Mouse (Mus musculus): ENCODE measurements at regions not wholly inside any gene's neighbourhood (a gene's known extent, or its start where the extent isn't known, plus 50 kb on each side); places are given as distances from the start of the nearest gene placed in this dataset.

- H3K9me3 ChIP-seq (ENCODE audit: control insufficient read depth, low read length): no peaks in the 10 kb centered on the region
- no peaks in the 10 kb centered on the region for H3K4me1 ChIP-seq (replicated peaks; ENCODE audit: control insufficient read depth, insufficient read depth, low read length)
- no peaks in the 10 kb centered on the region for H3K36me3 ChIP-seq (ENCODE audit: control insufficient read depth, insufficient read depth, low read length)
- no peak overlapping the region for H3K4me3 ChIP-seq (ENCODE audit: low read depth, low read length)
- H3K27me3 ChIP-seq (replicated peaks; ENCODE audit: control insufficient read depth, insufficient read depth, low read length): no peaks in the 10 kb centered on the region
- H3K27ac ChIP-seq (ENCODE audit: low read depth, low read length): no peak overlapping the region
- no peak overlapping the region for H3K4me2 ChIP-seq
- no peak for DNase-seq (ENCODE audit: low spot score)
- no peak for ATAC-seq (replicated peaks; ENCODE audit: low FRiP score)
- no peak overlapping the region for H3K9ac ChIP-seq (ENCODE audit: low read depth, low read length)
- WGBS: 76% methylated on average over 4 of the region's 4 CpGs
Observed at GRCm38 (mm10) chr10:66548073-66548472, 547.9 kb upstream of the Jmjd1c start.

- H3K4me3 ChIP-seq (ENCODE audit: low read depth, low read length): no peak overlapping the region
- DNase-seq (ENCODE audit: low spot score) (no peak), ATAC-seq (replicated peaks; ENCODE audit: low FRiP score) (peak; percentile 36)
- H3K9me3 ChIP-seq (ENCODE audit: control insufficient read depth, low read length): no peaks in the 10 kb centered on the region
- no peak overlapping the region for H3K4me2 ChIP-seq
- no peaks in the 10 kb centered on the region for H3K27me3 ChIP-seq (replicated peaks; ENCODE audit: control insufficient read depth, insufficient read depth, low read length)
- H3K9ac ChIP-seq (ENCODE audit: low read depth, low read length): no peak overlapping the region
- no peaks in the 10 kb centered on the region for H3K4me1 ChIP-seq (replicated peaks; ENCODE audit: control insufficient read depth, insufficient read depth, low read length)
- H3K36me3 ChIP-seq (ENCODE audit: control insufficient read depth, insufficient read depth, low read length): no peaks in the 10 kb centered on the region
- no peak overlapping the region for H3K27ac ChIP-seq (ENCODE audit: low read depth, low read length)
- 76% methylated on average over 3 of the region's 3 CpGs for WGBS
Observed at GRCm38 (mm10) chr10:66552919-66553318, 543.0 kb upstream of the Jmjd1c start.

- Histone ChIP-seq H3K27ac (ENCODE audit: low read depth, low read length) (no peak overlapping the region), H3K4me1 (replicated peaks; ENCODE audit: control insufficient read depth, insufficient read depth, low read length) (no peaks in the 10 kb centered on the region), H3K9ac (ENCODE audit: low read depth, low read length) (no peak overlapping the region), H3K9me3 (ENCODE audit: control insufficient read depth, low read length) (no peaks in the 10 kb centered on the region), H3K4me3 (ENCODE audit: low read depth, low read length) (no peak overlapping the region), H3K36me3 (ENCODE audit: control insufficient read depth, insufficient read depth, low read length) (no peaks in the 10 kb centered on the region), H3K27me3 (replicated peaks; ENCODE audit: control insufficient read depth, insufficient read depth, low read length) (no peaks in the 10 kb centered on the region), H3K4me2 (no peak overlapping the region)
- DNase-seq (ENCODE audit: low spot score) (no peak), ATAC-seq (replicated peaks; ENCODE audit: low FRiP score) (no peak)
- 50% methylated on average over 1 of the region's 1 CpGs for WGBS
Observed at GRCm38 (mm10) chr10:66554259-66554658, 541.7 kb upstream of the Jmjd1c start.

- Histone ChIP-seq H3K9me3 (ENCODE audit: control insufficient read depth, low read length) (no peaks in the 10 kb centered on the region), H3K4me3 (ENCODE audit: low read depth, low read length) (no peak overlapping the region), H3K4me2 (no peak overlapping the region), H3K9ac (ENCODE audit: low read depth, low read length) (no peak overlapping the region), H3K27me3 (replicated peaks; ENCODE audit: control insufficient read depth, insufficient read depth, low read length) (no peaks in the 10 kb centered on the region), H3K36me3 (ENCODE audit: control insufficient read depth, insufficient read depth, low read length) (no peaks in the 10 kb centered on the region), H3K27ac (ENCODE audit: low read depth, low read length) (no peak overlapping the region), H3K4me1 (replicated peaks; ENCODE audit: control insufficient read depth, insufficient read depth, low read length) (no peaks in the 10 kb centered on the region)
- no peak for ATAC-seq (replicated peaks; ENCODE audit: low FRiP score)
- no peak for DNase-seq (ENCODE audit: low spot score)
- WGBS: 70% methylated on average over 6 of the region's 6 CpGs
Observed at GRCm38 (mm10) chr10:66558097-66558840, 537.7 kb upstream of the Jmjd1c start.

GRCm38 (mm10) chr10:66565374-66565773 is 530.6 kb upstream of the Jmjd1c start:
- ATAC-seq (replicated peaks; ENCODE audit: low FRiP score): no peak

GRCm38 (mm10) chr10:66574846-66575535 is 520.9 kb upstream of the Jmjd1c start:
- 54% methylated on average over 10 of the region's 10 CpGs for WGBS
- H3K9ac ChIP-seq (ENCODE audit: low read depth, low read length): no peak overlapping the region
- no peak overlapping the region for H3K27ac ChIP-seq (ENCODE audit: low read depth, low read length)
- DNase-seq (ENCODE audit: low spot score) (no peak), ATAC-seq (replicated peaks; ENCODE audit: low FRiP score) (no peak)
- H3K36me3 ChIP-seq (ENCODE audit: control insufficient read depth, insufficient read depth, low read length): no peaks in the 10 kb centered on the region
- H3K9me3 ChIP-seq (ENCODE audit: control insufficient read depth, low read length): no peaks in the 10 kb centered on the region
- H3K27me3 ChIP-seq (replicated peaks; ENCODE audit: control insufficient read depth, insufficient read depth, low read length): no peaks in the 10 kb centered on the region
- no peaks in the 10 kb centered on the region for H3K4me1 ChIP-seq (replicated peaks; ENCODE audit: control insufficient read depth, insufficient read depth, low read length)
- no peak overlapping the region for H3K4me2 ChIP-seq
- no peak overlapping the region for H3K4me3 ChIP-seq (ENCODE audit: low read depth, low read length)

More at GRCm38 (mm10) chr10:66565374-66565773, 530.6 kb upstream of the Jmjd1c start:
- Histone ChIP-seq H3K36me3 (ENCODE audit: control insufficient read depth, insufficient read depth, low read length) (no peaks in the 10 kb centered on the region), H3K4me3 (ENCODE audit: low read depth, low read length) (no peak overlapping the region), H3K27me3 (replicated peaks; ENCODE audit: control insufficient read depth, insufficient read depth, low read length) (no peaks in the 10 kb centered on the region), H3K9ac (ENCODE audit: low read depth, low read length) (no peak overlapping the region), H3K4me2 (no peak overlapping the region), H3K4me1 (replicated peaks; ENCODE audit: control insufficient read depth, insufficient read depth, low read length) (no peaks in the 10 kb centered on the region), H3K27ac (ENCODE audit: low read depth, low read length) (no peak overlapping the region), H3K9me3 (ENCODE audit: control insufficient read depth, low read length) (no peaks in the 10 kb centered on the region)
- WGBS: 85% methylated on average over 6 of the region's 6 CpGs
- DNase-seq (ENCODE audit: low spot score): no peak

- Histone ChIP-seq H3K36me3 (ENCODE audit: control insufficient read depth, insufficient read depth, low read length) (no peaks in the 10 kb centered on the region), H3K27me3 (replicated peaks; ENCODE audit: control insufficient read depth, insufficient read depth, low read length) (no peaks in the 10 kb centered on the region), H3K4me1 (replicated peaks; ENCODE audit: control insufficient read depth, insufficient read depth, low read length) (no peaks in the 10 kb centered on the region), H3K9ac (ENCODE audit: low read depth, low read length) (no peak overlapping the region), H3K9me3 (ENCODE audit: control insufficient read depth, low read length) (no peaks in the 10 kb centered on the region), H3K4me3 (ENCODE audit: low read depth, low read length) (no peak overlapping the region), H3K27ac (ENCODE audit: low read depth, low read length) (no peak overlapping the region), H3K4me2 (no peak overlapping the region)
- 62% methylated on average over 3 of the region's 3 CpGs for WGBS
- ATAC-seq (replicated peaks; ENCODE audit: low FRiP score): no peak
- no peak for DNase-seq (ENCODE audit: low spot score)
Observed at GRCm38 (mm10) chr10:66593001-66593400, 502.9 kb upstream of the Jmjd1c start.

- Histone ChIP-seq H3K4me1 (replicated peaks; ENCODE audit: control insufficient read depth, insufficient read depth, low read length) (no peaks in the 10 kb centered on the region), H3K9ac (ENCODE audit: low read depth, low read length) (no peak overlapping the region), H3K27ac (ENCODE audit: low read depth, low read length) (no peak overlapping the region), H3K27me3 (replicated peaks; ENCODE audit: control insufficient read depth, insufficient read depth, low read length) (no peaks in the 10 kb centered on the region), H3K9me3 (ENCODE audit: control insufficient read depth, low read length) (no peaks in the 10 kb centered on the region), H3K4me3 (ENCODE audit: low read depth, low read length) (no peak overlapping the region), H3K4me2 (no peak overlapping the region), H3K36me3 (ENCODE audit: control insufficient read depth, insufficient read depth, low read length) (no peaks in the 10 kb centered on the region)
- ATAC-seq (replicated peaks; ENCODE audit: low FRiP score): no peak
- DNase-seq (ENCODE audit: low spot score): no peak
- WGBS: 47% methylated on average over 6 of the region's 6 CpGs
Observed at GRCm38 (mm10) chr10:66593506-66593905, 502.4 kb upstream of the Jmjd1c start.

- DNase-seq (ENCODE audit: low spot score): no peak
- H3K36me3 ChIP-seq (ENCODE audit: control insufficient read depth, insufficient read depth, low read length): no peaks in the 10 kb centered on the region
- no peaks in the 10 kb centered on the region for H3K9me3 ChIP-seq (ENCODE audit: control insufficient read depth, low read length)
- H3K27me3 ChIP-seq (replicated peaks; ENCODE audit: control insufficient read depth, insufficient read depth, low read length): no peaks in the 10 kb centered on the region
- H3K4me3 ChIP-seq (ENCODE audit: low read depth, low read length): no peak overlapping the region
- ATAC-seq (replicated peaks; ENCODE audit: low FRiP score): no peak
- WGBS: 65% methylated on average over 4 of the region's 4 CpGs
- no peak overlapping the region for H3K4me2 ChIP-seq
- H3K9ac ChIP-seq (ENCODE audit: low read depth, low read length): no peak overlapping the region
- no peaks in the 10 kb centered on the region for H3K4me1 ChIP-seq (replicated peaks; ENCODE audit: control insufficient read depth, insufficient read depth, low read length)
- no peak overlapping the region for H3K27ac ChIP-seq (ENCODE audit: low read depth, low read length)
Observed at GRCm38 (mm10) chr10:66597952-66598351, 498.0 kb upstream of the Jmjd1c start.
